Mouse (Mus musculus): Measurements from ENCODE around the gene Rasgef1b. TPM values are rescaled to one million over a fixed set of nuclear protein-coding genes. Genes with fewer than 3 reads are reported as not detected.

The Rasgef1b gene
- polyA plus RNA-seq, 1 experiment from 2014 or later = 33.9 TPM

GRCm38 (mm10) chr5:99250820-99251219, 478.0 kb downstream of the Rasgef1b start:
- ATAC-seq = no peak
- Histone ChIP-seq H3K27me3 (replicated peaks; ENCODE audit: insufficient read depth, low read length) (no peaks in the 10 kb centered on the region), H3K9me3 (ENCODE audit: low read length) (no peaks in the 10 kb centered on the region), H3K4me2 (replicated peaks; ENCODE audit: low read depth, low read length) (peak overlapping the region; percentile 82), H3K9ac (replicated peaks; ENCODE audit: low read depth) (peak overlapping the region; percentile 96), H3K36me3 (ENCODE audit: insufficient read depth, low read length) (no peaks in the 10 kb centered on the region), H3K4me1 (ENCODE audit: insufficient read depth, low read depth, low read length) (no peaks in the 10 kb centered on the region), H3K27ac (ENCODE audit: low read length) (peak overlapping the region; percentile 98; the same call in 1 of the 2 replicates), H3K4me3 (ENCODE audit: low read depth, low read length) (peak overlapping the region; percentile 96)
- no peak for DNase-seq (ENCODE audit: low spot score)
- 33% methylated on average over 5 of the region's 5 CpGs for WGBS
- TF ChIP-seq EP300 (IDR thresholded peaks at IDR 0.05) = no peak
- no peak for TF ChIP-seq CTCF (IDR thresholded peaks at IDR 0.05)

- Histone ChIP-seq H3K4me1 (ENCODE audit: insufficient read depth, low read depth, low read length) (no peaks in the 10 kb centered on the region), H3K9ac (replicated peaks; ENCODE audit: low read depth) (no peak overlapping the region), H3K27me3 (replicated peaks; ENCODE audit: insufficient read depth, low read length) (no peaks in the 10 kb centered on the region), H3K36me3 (ENCODE audit: insufficient read depth, low read length) (no peaks in the 10 kb centered on the region), H3K4me2 (replicated peaks; ENCODE audit: low read depth, low read length) (peak overlapping the region; percentile 20), H3K4me3 (ENCODE audit: low read depth, low read length) (no peak overlapping the region; the same call in 1 of the 2 replicates), H3K27ac (ENCODE audit: low read length) (no peak overlapping the region), H3K9me3 (ENCODE audit: low read length) (no peaks in the 10 kb centered on the region)
- WGBS = 4% methylated on average over 7 of the region's 7 CpGs
- peak; percentile 99 for TF ChIP-seq CTCF (IDR thresholded peaks at IDR 0.05)
- TF ChIP-seq EP300 (IDR thresholded peaks at IDR 0.05) = 0 out of 2 replicates have a peak, but pooled peaks have one; percentile 48
- DNase-seq (ENCODE audit: low spot score) (peak; percentile 94), ATAC-seq (peak; percentile 13)
These were observed 480.4 kb downstream of the Rasgef1b start for GRCm38 (mm10) chr5:99248501-99248900.

GRCm38 (mm10) chr5:99247915-99248314, 480.9 kb downstream of the Rasgef1b start:
- H3K9me3 ChIP-seq (ENCODE audit: low read length) = no peaks in the 10 kb centered on the region
- DNase-seq (ENCODE audit: low spot score) (no peak), ATAC-seq (no peak)
- no peaks in the 10 kb centered on the region for H3K27me3 ChIP-seq (replicated peaks; ENCODE audit: insufficient read depth, low read length)
- peaks cover 2% of the 10 kb centered on the region; the same call in 1 of the 2 replicates for H3K4me1 ChIP-seq (ENCODE audit: insufficient read depth, low read depth, low read length)
- no peak overlapping the region; the same call in 1 of the 2 replicates for H3K4me2 ChIP-seq (replicated peaks; ENCODE audit: low read depth, low read length)
- no peak overlapping the region for H3K27ac ChIP-seq (ENCODE audit: low read length)
- TF ChIP-seq EP300 (IDR thresholded peaks at IDR 0.05) (no peak), CTCF (IDR thresholded peaks at IDR 0.05) (peak; percentile 44)
- H3K9ac ChIP-seq (replicated peaks; ENCODE audit: low read depth) = no peak overlapping the region
- 0 out of 2 replicates have a peak, but pooled peaks cover 3% of the 10 kb centered on the region for H3K36me3 ChIP-seq (ENCODE audit: insufficient read depth, low read length)
- WGBS = 86% methylated on average over 6 of the region's 6 CpGs
- no peak overlapping the region for H3K4me3 ChIP-seq (ENCODE audit: low read depth, low read length)

- Histone ChIP-seq H3K4me1 (ENCODE audit: insufficient read depth, low read depth, low read length) (peaks cover 7% of the 10 kb centered on the region; the same call in 1 of the 2 replicates), H3K9me3 (ENCODE audit: low read length) (no peaks in the 10 kb centered on the region), H3K36me3 (ENCODE audit: insufficient read depth, low read length) (peaks cover 3% of the 10 kb centered on the region; the same call in 1 of the 2 replicates), H3K27me3 (replicated peaks; ENCODE audit: insufficient read depth, low read length) (no peaks in the 10 kb centered on the region), H3K4me3 (ENCODE audit: low read depth, low read length) (no peak overlapping the region), H3K9ac (replicated peaks; ENCODE audit: low read depth) (no peak overlapping the region), H3K27ac (ENCODE audit: low read length) (no peak overlapping the region), H3K4me2 (replicated peaks; ENCODE audit: low read depth, low read length) (no peak overlapping the region; the same call in 1 of the 2 replicates)
- TF ChIP-seq CTCF (IDR thresholded peaks at IDR 0.05) (no peak), EP300 (IDR thresholded peaks at IDR 0.05) (no peak)
- no peak for ATAC-seq
- WGBS = 63% methylated on average over 7 of the region's 7 CpGs
- DNase-seq (ENCODE audit: low spot score) = no peak
These were observed 481.4 kb downstream of the Rasgef1b start for GRCm38 (mm10) chr5:99247441-99247840.

GRCm38 (mm10) chr5:99246972-99247371, 481.9 kb downstream of the Rasgef1b start:
- H3K9ac ChIP-seq (replicated peaks; ENCODE audit: low read depth) = no peak overlapping the region
- H3K4me1 ChIP-seq (ENCODE audit: insufficient read depth, low read depth, low read length) = peaks cover 7% of the 10 kb centered on the region; the same call in 1 of the 2 replicates
- 70% methylated on average over 6 of the region's 6 CpGs for WGBS
- H3K27ac ChIP-seq (ENCODE audit: low read length) = no peak overlapping the region
- no peak for TF ChIP-seq CTCF (IDR thresholded peaks at IDR 0.05)
- TF ChIP-seq EP300 (IDR thresholded peaks at IDR 0.05) = no peak
- H3K36me3 ChIP-seq (ENCODE audit: insufficient read depth, low read length) = peaks cover 3% of the 10 kb centered on the region; the same call in 1 of the 2 replicates
- H3K4me2 ChIP-seq (replicated peaks; ENCODE audit: low read depth, low read length) = no peak overlapping the region; the same call in 1 of the 2 replicates
- ATAC-seq = no peak
- H3K9me3 ChIP-seq (ENCODE audit: low read length) = no peaks in the 10 kb centered on the region
- DNase-seq (ENCODE audit: low spot score) = no peak
- no peak overlapping the region for H3K4me3 ChIP-seq (ENCODE audit: low read depth, low read length)
- no peaks in the 10 kb centered on the region for H3K27me3 ChIP-seq (replicated peaks; ENCODE audit: insufficient read depth, low read length)

- peaks cover 15% of the 10 kb centered on the region; the same call in 1 of the 2 replicates for H3K4me1 ChIP-seq (ENCODE audit: insufficient read depth, low read depth, low read length)
- peak overlapping the region; percentile 68 for H3K27ac ChIP-seq (ENCODE audit: low read length)
- TF ChIP-seq EP300 (IDR thresholded peaks at IDR 0.05) = peak; percentile 99
- no peak for TF ChIP-seq CTCF (IDR thresholded peaks at IDR 0.05)
- H3K4me2 ChIP-seq (replicated peaks; ENCODE audit: low read depth, low read length) = no peak overlapping the region
- H3K27me3 ChIP-seq (replicated peaks; ENCODE audit: insufficient read depth, low read length) = no peaks in the 10 kb centered on the region
- no peak overlapping the region for H3K9ac ChIP-seq (replicated peaks; ENCODE audit: low read depth)
- no peak overlapping the region for H3K4me3 ChIP-seq (ENCODE audit: low read depth, low read length)
- ATAC-seq (peak; percentile 80), DNase-seq (ENCODE audit: low spot score) (peak; percentile 80)
- WGBS = 42% methylated on average over 11 of the region's 11 CpGs
- peaks cover 25% of the 10 kb centered on the region for H3K36me3 ChIP-seq (ENCODE audit: insufficient read depth, low read length)
- H3K9me3 ChIP-seq (ENCODE audit: low read length) = no peaks in the 10 kb centered on the region
These were observed 486.7 kb downstream of the Rasgef1b start for GRCm38 (mm10) chr5:99241988-99242740.

Measured in lung, postnatal 0 days (tissue).